Mouse (Mus musculus) MEL (cell line): ENCODE data around the gene Cyp26b1. TPM values are rescaled to one million over a fixed set of nuclear protein-coding genes. Genes with fewer than 3 reads are reported as not detected.

Experiments used
- DNase-seq: peaks from one replicate; pipeline ENCODE4 v3.0.0; 2011; ENCODE audit warnings: low read depth, low spot score
- H3K27ac ChIP-seq: 2 replicates; pipeline ENCODE4 v1.5.1; 2012; ENCODE audit warnings: low read depth, mild to moderate bottlenecking, control low read depth, low read length, moderate library complexity; ENCODE audit not compliant: control insufficient read depth
- H3K27me3 ChIP-seq, 2 experiments: fragments of 150-350 bp in 1 of 2; sonication (generic) in 1 of 2; 2 replicates each; pipeline ENCODE4 v1.6.1; 2012; ENCODE audit warnings: low read length in 2 of 2, mild to moderate bottlenecking in 2 of 2, improper control_type of control experiment in 1 of 2, moderate library complexity in 1 of 2; ENCODE audit not compliant: insufficient read depth in 2 of 2, control insufficient read depth in 1 of 2
- H3K36me3 ChIP-seq, 2 experiments: 2 replicates each; pipeline ENCODE4 v1.6.1; 2012 to 2014; ENCODE audit warnings: low read length in 2 of 2, improper control_type of control experiment in 1 of 2, inconsistent platforms in 1 of 2, mild to moderate bottlenecking in 1 of 2; ENCODE audit not compliant: insufficient read depth in 2 of 2, control insufficient read depth in 1 of 2
- H3K4me1 ChIP-seq, 2 experiments: fragments of 150-350 bp in 1 of 2; sonication (generic) in 1 of 2; 2 replicates each; pipeline ENCODE4 v1.6.1; 2012; ENCODE audit warnings: low read length in 2 of 2, improper control_type of control experiment in 1 of 2, mild to moderate bottlenecking in 1 of 2; ENCODE audit not compliant: insufficient read depth in 2 of 2, control insufficient read depth in 1 of 2
- H3K4me3 ChIP-seq, 2 experiments: fragments of 150-350 bp in 1 of 2; sonication (generic) in 1 of 2; 2 replicates each; pipeline ENCODE4 v1.5.1; 2012; ENCODE audit warnings: low read depth in 2 of 2, low read length in 2 of 2, mild to moderate bottlenecking in 2 of 2, moderate library complexity in 2 of 2, control low read depth in 1 of 2, improper control_type of control experiment in 1 of 2; ENCODE audit not compliant: control insufficient read depth in 1 of 2, insufficient read depth in 1 of 2
- H3K79me2 ChIP-seq: 2 replicates; pipeline ENCODE4 v1.6.1; 2012; ENCODE audit warnings: mild to moderate bottlenecking, low read length, moderate library complexity; ENCODE audit not compliant: control insufficient read depth, poor library complexity, insufficient read depth
- H3K9ac ChIP-seq: 2 replicates; pipeline ENCODE4 v1.6.1; 2012; ENCODE audit warnings: low read depth, mild to moderate bottlenecking, control low read depth, low read length, moderate library complexity; ENCODE audit not compliant: control insufficient read depth, poor library complexity, severe bottlenecking
- H3K9me3 ChIP-seq: fragments of 150-350 bp; sonication (generic); replicated peaks from 2 replicates; pipeline ENCODE4 v1.6.1; 2012; ENCODE audit warnings: mild to moderate bottlenecking, low read length, improper control_type of control experiment, moderate library complexity; ENCODE audit not compliant: insufficient read depth
- BHLHE40 ChIP-seq: IDR thresholded peaks from 2 replicates; pipeline ENCODE4 v1.6.1; 2012; ENCODE audit warnings: low read depth, mild to moderate bottlenecking, inconsistent platforms, low read length, improper control_type of control experiment, borderline replicate concordance
- CHD1 ChIP-seq: IDR thresholded peaks from 2 replicates; pipeline ENCODE4 v1.6.1; 2012; ENCODE audit warnings: low read depth, mild to moderate bottlenecking, inconsistent platforms, low read length, improper control_type of control experiment
- CTCF ChIP-seq, 3 experiments: IDR thresholded peaks in 2 of 3; conservative IDR thresholded peaks in 1 of 3; 2 replicates each; pipeline ENCODE4 v1.5.1; 2011 to 2012; ENCODE audit warnings: low read length in 3 of 3, low read depth in 2 of 3, mild to moderate bottlenecking in 2 of 3, improper control_type of control experiment in 1 of 3, inconsistent platforms in 1 of 3, mixed read lengths in 1 of 3, moderate library complexity in 1 of 3; ENCODE audit not compliant: control insufficient read depth in 1 of 3, insufficient read depth in 1 of 3, poor library complexity in 1 of 3, severe bottlenecking in 1 of 3
- EP300 ChIP-seq, 2 experiments: IDR thresholded peaks; 2 replicates each; pipeline ENCODE4 v1.6.1; 2011; ENCODE audit warnings: improper control_type of control experiment in 2 of 2, low read length in 2 of 2, low read depth in 1 of 2, mild to moderate bottlenecking in 1 of 2
- ETS1 ChIP-seq: IDR thresholded peaks from 2 replicates; pipeline ENCODE4 v1.6.1; 2012; ENCODE audit warnings: low read depth, mild to moderate bottlenecking, inconsistent platforms, low read length, improper control_type of control experiment, moderate library complexity
- GABPA ChIP-seq: IDR thresholded peaks from 2 replicates; pipeline ENCODE4 v1.6.1; 2012; ENCODE audit warnings: low read depth, mild to moderate bottlenecking, inconsistent platforms, low read length, improper control_type of control experiment, moderate library complexity
- GATA1 ChIP-seq: IDR thresholded peaks from 2 replicates; pipeline ENCODE4 v1.6.1; 2011; ENCODE audit warnings: low read depth, low read length, improper control_type of control experiment
- KAT2A ChIP-seq: conservative IDR thresholded peaks from 2 replicates; pipeline ENCODE4 v1.6.1; 2012; ENCODE audit warnings: low read depth, low read length, improper control_type of control experiment, inconsistent platforms
- MAX ChIP-seq: IDR thresholded peaks from 2 replicates; pipeline ENCODE4 v1.6.1; 2011; ENCODE audit warnings: low read length, improper control_type of control experiment
- MAZ ChIP-seq: IDR thresholded peaks from 2 replicates; pipeline ENCODE4 v1.6.1; 2012; ENCODE audit warnings: low read depth, mild to moderate bottlenecking, inconsistent platforms, low read length, improper control_type of control experiment
- MEF2A ChIP-seq: IDR thresholded peaks from 2 replicates; pipeline ENCODE4 v1.6.1; 2014; ENCODE audit warnings: low read depth, mild to moderate bottlenecking, inconsistent platforms, low read length, improper control_type of control experiment; ENCODE audit not compliant: poor library complexity, insufficient replicate concordance, severe bottlenecking; ENCODE audit errors: extremely low read depth
- MXI1 ChIP-seq: IDR thresholded peaks from 2 replicates; pipeline ENCODE4 v1.6.1; 2011; ENCODE audit warnings: mild to moderate bottlenecking, low read depth, low read length, improper control_type of control experiment
- MYC ChIP-seq: IDR thresholded peaks from 2 replicates; pipeline ENCODE4 v1.6.1; 2011; ENCODE audit warnings: low read depth, mild to moderate bottlenecking, low read length, improper control_type of control experiment, moderate library complexity
- POLR2A ChIP-seq, 2 experiments: IDR thresholded peaks; 2 replicates each; pipeline ENCODE4 v1.6.1; 2011 to 2012; ENCODE audit warnings: low read length in 2 of 2, mild to moderate bottlenecking in 2 of 2, control low read depth in 1 of 2, improper control_type of control experiment in 1 of 2, low read depth in 1 of 2, moderate library complexity in 1 of 2; ENCODE audit not compliant: control insufficient read depth in 1 of 2, insufficient read depth in 1 of 2, poor library complexity in 1 of 2
- POLR2AphosphoS2 ChIP-seq: IDR thresholded peaks from 2 replicates; pipeline ENCODE4 v1.6.1; 2011; ENCODE audit warnings: low read length, improper control_type of control experiment
- RCOR1 ChIP-seq: IDR thresholded peaks from 2 replicates; pipeline ENCODE4 v1.6.1; 2012; ENCODE audit warnings: low read depth, mild to moderate bottlenecking, inconsistent platforms, low read length, improper control_type of control experiment
- SIN3A ChIP-seq: IDR thresholded peaks from 2 replicates; pipeline ENCODE4 v1.6.1; 2012; ENCODE audit warnings: low read length, improper control_type of control experiment, inconsistent platforms
- SMC3 ChIP-seq: IDR thresholded peaks from 2 replicates; pipeline ENCODE4 v1.6.1; 2011; ENCODE audit warnings: low read depth, low read length, improper control_type of control experiment
- TAL1 ChIP-seq: IDR thresholded peaks from 2 replicates; pipeline ENCODE4 v1.6.1; 2012; ENCODE audit warnings: mild to moderate bottlenecking, inconsistent platforms, low read length, moderate library complexity, mixed read lengths
- TBP ChIP-seq: IDR thresholded peaks from 2 replicates; pipeline ENCODE4 v1.8.0; 2011; ENCODE audit warnings: low read depth, low read length, improper control_type of control experiment
- TCF12 ChIP-seq: IDR thresholded peaks from 2 replicates; pipeline ENCODE4 v1.6.1; 2014; ENCODE audit warnings: low read depth, mild to moderate bottlenecking, inconsistent platforms, low read length, improper control_type of control experiment, moderate library complexity
- USF1 ChIP-seq: IDR thresholded peaks from 2 replicates; pipeline ENCODE4 v1.6.1; 2014; ENCODE audit warnings: low read depth, mild to moderate bottlenecking, inconsistent platforms, low read length, improper control_type of control experiment, moderate library complexity
- ZC3H11A ChIP-seq: IDR thresholded peaks from 2 replicates; pipeline ENCODE4 v1.6.1; 2012; ENCODE audit warnings: low read depth, mild to moderate bottlenecking, inconsistent platforms, low read length, improper control_type of control experiment
- polyA plus RNA-seq, 2 experiments: library from polyadenylated mRNA; stranded (reverse) in 1 of 2; unstranded in 1 of 2; fragments of >175 nt in 1 of 2; fragments of >200 nt in 1 of 2; gene quantifications; 2 replicates each; pipeline versions ENCODE4 v1.2.1 to v1.2.4; 2012; ENCODE audit warnings: low replicate concordance in 2 of 2, low read depth in 1 of 2; ENCODE audit not compliant: insufficient read length in 2 of 2, insufficient read depth in 1 of 2, missing spikeins in 1 of 2
- total RNA-seq: library from RNA; depleted of rRNA; stranded (reverse); fragments of 300-350 nt; gene quantifications from 2 replicates; pipeline ENCODE4 v1.2.3, GENCODE M21; 2012

Cyp26b1 gene
- total and polyA plus RNA-seq, 3 experiments, result not detected

GRCm38 (mm10) chr6:84631588-84631987 is 37.9 kb upstream of the Cyp26b1 start:
- no peaks in the 10 kb centered on the region for H3K4me1 ChIP-seq
- no peaks in the 10 kb centered on the region for H3K27me3 ChIP-seq
- no peak for TF ChIP-seq GATA1
- no peak for TF ChIP-seq SIN3A
- TF ChIP-seq USF1, result no peak
- no peak for TF ChIP-seq SMC3
- TF ChIP-seq TAL1, result no peak
- TF ChIP-seq MAX, result no peak
- TF ChIP-seq RCOR1, result no peak
- TF ChIP-seq CTCF (IDR thresholded peaks at IDR 0.05 in 2 of 3, conservative IDR thresholded peaks at IDR 0.05 in 1 of 3; ENCODE audit: control insufficient read depth in 1 of 3, insufficient read depth in 1 of 3, low read depth in 2 of 3, low read length in 3 of 3, poor library complexity in 1 of 3, severe bottlenecking in 1 of 3), result no peak
- TF ChIP-seq TBP, result no peak
- no peak for TF ChIP-seq TCF12
- no peak overlapping the region for H3K4me3 ChIP-seq
- H3K79me2 ChIP-seq, result no peaks in the 10 kb centered on the region
- DNase-seq, result no peak
- H3K9ac ChIP-seq, result no peak overlapping the region
- no peaks in the 10 kb centered on the region for H3K36me3 ChIP-seq
- no peaks in the 10 kb centered on the region for H3K9me3 ChIP-seq
- no peak overlapping the region for H3K27ac ChIP-seq

GRCm38 (mm10) chr6:84630276-84630675 is 36.6 kb upstream of the Cyp26b1 start:
- Histone ChIP-seq H3K9ac (no peak overlapping the region), H3K4me1 (no peaks in the 10 kb centered on the region), H3K9me3 (no peaks in the 10 kb centered on the region), H3K27ac (no peak overlapping the region), H3K4me3 (no peak overlapping the region), H3K36me3 (no peaks in the 10 kb centered on the region), H3K27me3 (no peaks in the 10 kb centered on the region), H3K79me2 (no peaks in the 10 kb centered on the region)
- no peak for TF ChIP-seq KAT2A
- no peak for TF ChIP-seq TBP
- no peak for TF ChIP-seq ETS1
- no peak for TF ChIP-seq MEF2A
- no peak for TF ChIP-seq POLR2AphosphoS2
- TF ChIP-seq SIN3A, result no peak
- TF ChIP-seq BHLHE40, result no peak
- no peak for TF ChIP-seq CTCF (IDR thresholded peaks at IDR 0.05 in 2 of 3, conservative IDR thresholded peaks at IDR 0.05 in 1 of 3; ENCODE audit: control insufficient read depth in 1 of 3, insufficient read depth in 1 of 3, low read depth in 2 of 3, low read length in 3 of 3, poor library complexity in 1 of 3, severe bottlenecking in 1 of 3)
- TF ChIP-seq CHD1, result no peak
- TF ChIP-seq MAZ, result no peak
- no peak for TF ChIP-seq MYC
- no peak for TF ChIP-seq GATA1
- no peak for TF ChIP-seq ZC3H11A
- no peak for TF ChIP-seq TAL1
- no peak for TF ChIP-seq POLR2A (IDR thresholded peaks at IDR 0.05; ENCODE audit: control insufficient read depth in 1 of 2, insufficient read depth in 1 of 2, low read depth in 1 of 2, low read length in 2 of 2, poor library complexity in 1 of 2)
- no peak for TF ChIP-seq GABPA
- TF ChIP-seq EP300 (IDR thresholded peaks at IDR 0.05; ENCODE audit: low read depth in 1 of 2, low read length in 2 of 2), result no peak
- TF ChIP-seq MXI1, result no peak
- DNase-seq, result no peak
